Mouse (Mus musculus): ENCODE results near the gene Rnf182.

DNA sequence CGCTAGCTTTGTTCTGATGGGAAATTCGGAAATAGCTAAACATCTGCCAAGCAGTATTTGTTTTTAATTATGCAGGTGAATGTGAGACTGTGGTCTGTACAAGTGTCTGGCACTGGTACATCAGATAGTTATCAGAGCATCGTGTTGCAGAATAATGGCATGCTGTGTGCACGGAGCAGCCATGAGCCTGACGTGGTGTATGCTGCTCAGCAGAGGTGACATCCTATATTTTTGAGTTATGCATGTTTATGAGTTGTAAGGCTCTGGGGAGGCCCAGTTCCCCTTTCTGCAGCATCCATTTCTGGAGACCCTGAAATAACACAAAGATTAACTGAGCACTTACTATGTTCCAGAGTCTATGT, 62.4 kb downstream of the Rnf182 start:
- TF ChIP-seq CTCF (IDR thresholded peaks at IDR 0.05; ENCODE audit: low read depth) (no peak), EP300 (IDR thresholded peaks at IDR 0.05; ENCODE audit: low read depth) (no peak)
